In genomic region chr9:70629711-70630110, GRCm38 (mm10) we compare ENCODE assay signal across 13 mouse cellular contexts. TPM values are rescaled to one million over a fixed set of nuclear protein-coding genes. Genes with fewer than 3 reads are reported as not detected.
DNase-seq lines count a peak whose midpoint lies in the region; ATAC-seq lines count a peak whose summit lies in the region.
"Had no signal": no experiment of that assay in that cellular context is flagged by ENCODE, and none has a peak within 500 bp of the region (broad histone marks: within the 10 kb centered on the region; RNA-seq: fewer than 3 reads in every experiment).

No protein-coding gene starts in this region.

- H3K4me1 ChIP-seq in limb, embryonic 11.5 days (ENCODE audit: control insufficient read depth, insufficient read depth, low read length): no peaks in the 10 kb centered on the region
- no peaks in the 10 kb centered on the region for H3K4me1 ChIP-seq in limb, embryonic 10.5 days
- H3K4me1 ChIP-seq: limb, embryonic 12.5 days had no signal

- no peaks in the 10 kb centered on the region for H3K27me3 ChIP-seq in limb, embryonic 11.5 days (ENCODE audit: control insufficient read depth, insufficient read depth, low read length)
- no peaks in the 10 kb centered on the region for H3K27me3 ChIP-seq in limb, embryonic 10.5 days (ENCODE audit: low read depth, poor library complexity, severe bottlenecking)
- H3K27me3 ChIP-seq: heart, embryonic 13.5 days; limb, embryonic 12.5 days had no signal

- H3K36me3 ChIP-seq in limb, embryonic 11.5 days (ENCODE audit: control insufficient read depth, insufficient read depth, low read length): no peaks in the 10 kb centered on the region
- no peaks in the 10 kb centered on the region for H3K36me3 ChIP-seq in limb, embryonic 10.5 days
- H3K36me3 ChIP-seq: limb, embryonic 12.5 days had no signal

- no peak overlapping the region for H3K27ac ChIP-seq in limb, embryonic 11.5 days (replicated peaks; ENCODE audit: low read depth, low read length)
- H3K27ac ChIP-seq in limb, embryonic 10.5 days: no peak overlapping the region
- H3K27ac ChIP-seq: heart, embryonic 13.5 days; limb, embryonic 12.5 days had no signal

- WGBS in limb, embryonic 11.5 days: 79% methylated on average over 2 of the region's 2 CpGs
- 85% methylated on average over 2 of the region's 2 CpGs for WGBS in limb, embryonic 10.5 days

- H3K9me3 ChIP-seq in limb, embryonic 11.5 days (ENCODE audit: control insufficient read depth, low read length): no peaks in the 10 kb centered on the region
- H3K9me3 ChIP-seq in limb, embryonic 10.5 days (replicated peaks): no peaks in the 10 kb centered on the region
- H3K9me3 ChIP-seq: heart, embryonic 13.5 days; limb, embryonic 12.5 days had no signal

- ATAC-seq in limb, embryonic 11.5 days (ENCODE audit: insufficient number of reproducible peaks, low FRiP score, low TSS enrichment, low read depth): no peak
- ATAC-seq: intestine, postnatal 0 days had no signal

- H3K9ac ChIP-seq in limb, embryonic 11.5 days (ENCODE audit: low read length): no peak overlapping the region
- H3K9ac ChIP-seq: heart, embryonic 13.5 days; limb, embryonic 12.5 days had no signal

- no peak overlapping the region for H3K4me3 ChIP-seq in limb, embryonic 11.5 days (ENCODE audit: low read depth, low read length)
- H3K4me3 ChIP-seq in limb, embryonic 10.5 days: no peak overlapping the region
- H3K4me3 ChIP-seq: heart, embryonic 13.5 days; limb, embryonic 12.5 days had no signal

- peak; percentile 27 for DNase-seq in limb, embryonic 11.5 days (ENCODE audit: low spot score)
- DNase-seq in limb, embryonic 10.5 days (ENCODE audit: low spot score): no peak
- DNase-seq in cerebellum, adult 11 months: peak; percentile 49
- peak; percentile 76 for DNase-seq in cerebellum, adult 9-10 months
- peak; percentile 4 to 13 for DNase-seq in gastrocnemius, adult 8-10 months (ENCODE audit: low spot score in 2 of 2)
- no peak for DNase-seq in left cerebral cortex, adult 8-10 months (ENCODE audit: low spot score in 2 of 2)
- DNase-seq in thymus, postnatal 14 days: no peak
- DNase-seq in heart, adult 9 months (ENCODE audit: low spot score in 2 of 2): no peak
- DNase-seq: kidney, postnatal 36 days; thymus, postnatal 4 days had no signal

- H3K4me2 ChIP-seq in limb, embryonic 11.5 days (ENCODE audit: low read depth, severe bottlenecking): no peak overlapping the region
- H3K4me2 ChIP-seq: heart, embryonic 13.5 days; limb, embryonic 12.5 days had no signal

RNA-seq across cellular contexts. Expression of gene Gm10642, which starts 26.3 kb away (rescaled TPM):
- 0.13 and 0.17 TPM in 2 replicates for polyA plus RNA-seq in limb, embryonic 11.5 days (2014; fragmentation: Nextera tagmentation; extraction: Ambion mirVana)
- polyA plus RNA-seq in limb, embryonic 10.5 days (2016; fragmentation: Nextera tagmentation; extraction: Ambion mirVana): 0.10 and 0.11 TPM in 2 replicates
- under 1 TPM in 3 of 4 experiments, not detected in 1; 0.15 to 0.19 (median 0.18) TPM for total RNA-seq in gastrocnemius, adult 8-10 months (2022)
- 1 to 10 TPM in 3 of 4 experiments, under 1 TPM in 1; 0.52 to 1.5 (median 1.4) TPM for total RNA-seq in left cerebral cortex, adult 8-10 months (2022)

RNA-seq across cellular contexts. Expression of gene Mindy2, which starts 27.3 kb away (rescaled TPM):
- 3.3 and 4.3 TPM in 2 replicates for polyA plus RNA-seq in limb, embryonic 11.5 days (2014; fragmentation: Nextera tagmentation; extraction: Ambion mirVana)
- 1.5 and 3.0 TPM in 2 replicates for polyA plus RNA-seq in limb, embryonic 10.5 days (2016; fragmentation: Nextera tagmentation; extraction: Ambion mirVana)
- total RNA-seq in gastrocnemius, adult 8-10 months (2022): 10 to 100 TPM; 13.2 to 17.6 (median 13.6) TPM
- 10 to 100 TPM; 37.9 to 41.4 (median 40.1) TPM for total RNA-seq in left cerebral cortex, adult 8-10 months (2022)

RNA-seq across cellular contexts. Expression of gene Adam10, which starts 49.1 kb away (rescaled TPM):
- 52.4 and 52.5 TPM in 2 replicates for polyA plus RNA-seq in limb, embryonic 11.5 days (2014; fragmentation: Nextera tagmentation; extraction: Ambion mirVana)
- polyA plus RNA-seq in limb, embryonic 10.5 days (2016; fragmentation: Nextera tagmentation; extraction: Ambion mirVana): 51.3 and 60.3 TPM in 2 replicates
- 10 to 100 TPM; 13.1 to 17.4 (median 16.1) TPM for total RNA-seq in gastrocnemius, adult 8-10 months (2022)
- 10 to 100 TPM; 67.9 to 80.4 (median 71.5) TPM for total RNA-seq in left cerebral cortex, adult 8-10 months (2022)

Comparison
In these comparisons a context has a peak if more than half of its experiments do, and no peak if none do; other contexts are left out.
1. DNase-seq: peak in limb, embryonic 11.5 days (single experiment), cerebellum, adult 11 months (single experiment), cerebellum, adult 9-10 months (single experiment) and gastrocnemius, adult 8-10 months (2 of 2); none in limb, embryonic 10.5 days (single experiment), left cerebral cortex, adult 8-10 months (0 of 2), thymus, postnatal 14 days (single experiment) and heart, adult 9 months (0 of 2).